Mouse (Mus musculus): ENCODE results near the gene Rnf145. TPM values are rescaled to one million over a fixed set of nuclear protein-coding genes. Genes with fewer than 3 reads are reported as not detected.

Rnf145 gene
- polyA plus RNA-seq, 1 experiment from 2014 or later, result 82.0 TPM

DNA sequence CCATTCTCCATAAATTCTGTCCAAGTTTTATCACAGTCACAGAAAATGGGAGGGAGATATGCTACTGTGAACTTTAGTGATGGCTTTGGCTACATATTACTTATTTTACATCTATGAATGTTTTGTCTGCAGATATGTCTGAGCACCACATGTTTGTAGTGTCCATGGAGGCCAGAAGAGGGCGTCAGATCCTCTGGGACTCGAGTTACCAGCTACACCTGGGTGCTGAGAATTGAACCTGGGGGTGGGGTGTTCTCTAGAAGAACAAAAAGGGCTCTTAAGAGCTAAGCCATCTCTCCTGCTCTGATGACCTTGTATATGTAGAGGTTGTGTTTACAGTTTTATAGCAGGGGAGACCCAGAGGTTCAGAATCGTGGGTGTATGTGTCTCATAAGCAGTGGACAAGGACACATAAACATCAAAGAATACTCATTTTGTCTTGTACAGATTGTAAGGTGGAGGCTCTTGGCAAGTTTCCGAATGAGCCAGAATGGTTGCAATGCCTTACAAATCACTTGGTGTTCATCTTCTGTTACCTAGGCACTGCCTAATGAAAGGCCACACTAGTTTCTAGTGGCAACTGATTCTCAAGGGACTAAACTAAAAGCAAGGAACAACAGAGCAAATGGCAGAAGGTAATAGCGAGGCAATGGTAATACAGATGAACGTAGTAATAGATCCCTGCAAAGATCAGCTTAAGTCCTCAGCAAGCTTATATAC, 1.0 kb upstream of the Rnf145 start:
- H3K9me3 ChIP-seq (ENCODE audit: control insufficient read depth, low read length), result no peaks in the 10 kb centered on the region
- H3K4me2 ChIP-seq (replicated peaks; ENCODE audit: low read depth, low read length), result peak overlapping the region; percentile 82
- H3K36me3 ChIP-seq (ENCODE audit: control insufficient read depth, insufficient read depth, low read length), result no peaks in the 10 kb centered on the region
- no peak for ATAC-seq (ENCODE audit: low FRiP score, low TSS enrichment)
- WGBS, result 39% methylated on average over 6 of the region's 6 CpGs
- peaks cover 12% of the 10 kb centered on the region for H3K4me1 ChIP-seq (ENCODE audit: control insufficient read depth, insufficient read depth, low read length)
- H3K27me3 ChIP-seq (ENCODE audit: control insufficient read depth, insufficient read depth, low read length), result no peaks in the 10 kb centered on the region
- H3K27ac ChIP-seq (ENCODE audit: low read depth, low read length), result no peak overlapping the region
- peak overlapping the region; percentile 93; the same call in 1 of the 2 replicates for H3K4me3 ChIP-seq (ENCODE audit: low read length)
- no peak overlapping the region; the same call in 1 of the 2 replicates for H3K9ac ChIP-seq (ENCODE audit: low read depth, low read length)

DNA sequence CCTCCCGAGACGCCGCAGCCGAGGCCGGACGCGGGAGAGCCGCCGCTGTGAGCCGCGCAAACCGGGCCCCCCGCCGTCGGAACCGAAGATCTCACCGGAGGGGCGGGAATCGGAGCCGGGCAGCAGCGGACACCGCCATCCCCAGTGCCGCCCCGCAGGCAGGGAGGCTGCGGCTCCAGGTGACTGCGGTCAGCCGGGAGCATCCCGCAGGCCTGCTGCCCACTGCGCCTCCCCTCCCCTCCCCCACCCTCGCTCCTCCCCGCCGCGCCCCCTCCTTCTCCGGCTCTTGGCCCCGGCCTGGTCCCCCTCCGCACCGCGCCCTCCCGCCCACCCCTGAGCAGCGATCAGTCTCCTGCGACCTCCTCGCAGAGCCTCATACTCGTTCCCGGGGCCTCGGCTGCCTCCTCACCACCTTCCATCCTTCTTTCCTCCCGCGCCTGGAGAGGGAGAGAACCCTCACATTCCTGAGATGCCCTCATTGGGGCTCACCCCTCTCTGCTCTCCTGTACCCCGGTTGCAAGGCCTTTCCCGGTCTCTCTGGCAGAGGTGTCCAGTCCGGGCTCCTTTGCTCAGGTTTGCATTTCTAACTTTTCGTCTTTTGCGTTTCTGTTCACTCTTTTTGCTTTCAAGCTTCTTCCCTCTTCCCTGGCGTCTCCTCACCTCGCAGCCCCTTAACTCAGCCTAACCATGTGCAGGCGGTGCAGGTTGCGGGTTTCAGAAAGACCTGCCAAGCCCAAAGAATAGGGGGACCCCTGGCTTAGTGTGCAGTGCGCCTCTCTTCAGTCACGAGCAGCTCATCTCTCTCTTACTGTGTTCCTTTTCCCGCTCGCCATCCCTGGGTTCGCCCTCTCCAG, 559 bp downstream of the Rnf145 start:
- under 1% methylated on average over 42 of the region's 61 CpGs for WGBS
- Histone ChIP-seq H3K27me3 (ENCODE audit: control insufficient read depth, insufficient read depth, low read length) (no peaks in the 10 kb centered on the region), H3K27ac (ENCODE audit: low read depth, low read length) (peak overlapping the region; percentile 94), H3K9ac (ENCODE audit: low read depth, low read length) (peak overlapping the region; percentile 94), H3K9me3 (ENCODE audit: control insufficient read depth, low read length) (no peaks in the 10 kb centered on the region), H3K4me3 (ENCODE audit: low read length) (peak overlapping the region; percentile 93), H3K4me1 (ENCODE audit: control insufficient read depth, insufficient read depth, low read length) (peaks cover 12% of the 10 kb centered on the region), H3K36me3 (ENCODE audit: control insufficient read depth, insufficient read depth, low read length) (no peaks in the 10 kb centered on the region), H3K4me2 (replicated peaks; ENCODE audit: low read depth, low read length) (peak overlapping the region; percentile 82)
- peak; percentile 75 for ATAC-seq (ENCODE audit: low FRiP score, low TSS enrichment)

DNA sequence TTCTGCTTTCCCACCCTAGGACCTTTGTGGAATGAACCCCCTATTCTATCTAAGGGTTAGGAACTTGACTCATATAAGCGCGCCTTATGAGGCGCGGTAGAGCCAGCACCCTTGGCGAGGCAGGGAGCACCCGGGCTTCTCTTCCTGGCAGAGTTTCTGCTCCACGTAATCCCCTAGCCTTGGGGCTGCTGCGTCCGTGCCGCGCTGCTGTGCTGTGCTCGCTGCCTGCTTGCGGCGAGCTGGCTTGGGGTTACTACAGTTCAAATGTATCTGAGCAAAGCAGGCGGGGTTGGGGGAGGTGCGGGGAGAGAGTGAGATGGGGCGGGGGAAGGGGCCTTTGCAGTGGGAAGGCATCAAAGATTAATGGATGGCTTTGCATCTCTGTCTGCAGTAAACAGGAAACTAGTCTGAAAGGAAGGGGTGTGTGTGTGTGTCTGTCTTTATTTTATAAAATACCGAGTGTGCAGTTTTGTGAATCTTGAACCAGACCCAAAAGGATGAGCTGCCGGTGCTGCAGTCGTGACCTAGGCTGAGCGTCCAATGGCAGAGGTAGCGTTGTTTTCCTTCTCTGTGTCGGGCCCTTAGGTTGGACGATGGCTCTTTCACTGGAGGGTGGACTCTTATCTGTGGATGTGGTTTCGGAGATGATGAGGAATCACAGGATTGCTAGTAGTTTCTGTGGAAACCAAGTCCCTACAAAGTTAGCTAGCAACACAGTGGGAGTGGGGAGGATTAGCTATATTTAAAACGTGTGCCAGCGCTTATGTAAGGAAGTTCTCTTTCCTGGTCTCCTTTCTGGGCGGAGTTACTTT, 1.4 kb downstream of the Rnf145 start:
- Histone ChIP-seq H3K4me3 (ENCODE audit: low read length) (peak overlapping the region; percentile 93), H3K4me2 (replicated peaks; ENCODE audit: low read depth, low read length) (peak overlapping the region; percentile 82), H3K27me3 (ENCODE audit: control insufficient read depth, insufficient read depth, low read length) (no peaks in the 10 kb centered on the region), H3K27ac (ENCODE audit: low read depth, low read length) (peak overlapping the region; percentile 94), H3K9ac (ENCODE audit: low read depth, low read length) (peak overlapping the region; percentile 94), H3K9me3 (ENCODE audit: control insufficient read depth, low read length) (no peaks in the 10 kb centered on the region), H3K4me1 (ENCODE audit: control insufficient read depth, insufficient read depth, low read length) (peaks cover 12% of the 10 kb centered on the region), H3K36me3 (ENCODE audit: control insufficient read depth, insufficient read depth, low read length) (peaks cover 7% of the 10 kb centered on the region)
- WGBS, result 1% methylated on average over 28 of the region's 28 CpGs
- peak; percentile 87 for ATAC-seq (ENCODE audit: low FRiP score, low TSS enrichment)

DNA sequence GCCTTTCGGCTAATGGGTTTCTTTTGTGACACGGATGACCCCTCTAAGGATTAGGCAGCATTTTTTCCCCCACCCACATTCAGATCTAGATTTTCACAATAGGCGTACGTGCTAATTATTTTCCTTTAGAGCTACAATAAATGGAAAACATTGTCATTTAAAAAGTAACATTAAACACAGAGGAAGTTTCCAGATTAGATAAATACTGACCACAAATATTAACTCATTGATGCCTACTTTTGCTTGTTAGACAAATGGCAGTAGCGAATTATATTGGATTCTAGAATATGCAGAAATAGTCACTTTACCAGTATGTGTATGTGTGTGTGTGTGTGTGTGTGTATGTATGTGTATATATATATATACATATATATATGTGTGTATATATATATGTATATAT, 3.8 kb downstream of the Rnf145 start:
- ATAC-seq (ENCODE audit: low FRiP score, low TSS enrichment), result no peak
- Histone ChIP-seq H3K4me2 (replicated peaks; ENCODE audit: low read depth, low read length) (no peak overlapping the region), H3K27ac (ENCODE audit: low read depth, low read length) (no peak overlapping the region), H3K4me1 (ENCODE audit: control insufficient read depth, insufficient read depth, low read length) (peaks cover 12% of the 10 kb centered on the region), H3K9ac (ENCODE audit: low read depth, low read length) (no peak overlapping the region), H3K9me3 (ENCODE audit: control insufficient read depth, low read length) (no peaks in the 10 kb centered on the region), H3K27me3 (ENCODE audit: control insufficient read depth, insufficient read depth, low read length) (no peaks in the 10 kb centered on the region), H3K36me3 (ENCODE audit: control insufficient read depth, insufficient read depth, low read length) (peaks cover 24% of the 10 kb centered on the region), H3K4me3 (ENCODE audit: low read length) (no peak overlapping the region)
- WGBS, result 85% methylated on average over 5 of the region's 5 CpGs

DNA sequence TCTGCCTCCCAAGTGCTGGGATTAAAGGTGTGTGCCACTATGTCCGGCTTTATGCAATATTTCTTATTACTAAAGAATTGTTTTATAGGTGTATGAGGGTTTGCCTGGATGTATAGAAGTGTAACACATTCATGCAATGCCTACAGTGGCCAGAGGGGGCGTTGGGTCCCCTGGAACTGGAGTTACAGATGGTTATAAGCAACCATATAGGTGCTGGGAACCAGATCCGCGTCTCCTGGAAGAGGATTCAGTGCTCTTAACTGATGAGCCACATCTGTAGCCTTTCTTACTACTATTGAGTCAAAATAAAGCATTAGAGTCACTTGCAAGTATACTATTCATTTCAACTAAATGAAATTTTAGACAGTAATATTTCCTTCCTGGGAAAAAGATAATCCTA, 7.0 kb downstream of the Rnf145 start:
- ATAC-seq (ENCODE audit: low FRiP score, low TSS enrichment), result no peak
- Histone ChIP-seq H3K4me2 (replicated peaks; ENCODE audit: low read depth, low read length) (no peak overlapping the region), H3K27ac (ENCODE audit: low read depth, low read length) (no peak overlapping the region), H3K4me3 (ENCODE audit: low read length) (no peak overlapping the region), H3K27me3 (ENCODE audit: control insufficient read depth, insufficient read depth, low read length) (no peaks in the 10 kb centered on the region), H3K9me3 (ENCODE audit: control insufficient read depth, low read length) (no peaks in the 10 kb centered on the region), H3K36me3 (ENCODE audit: control insufficient read depth, insufficient read depth, low read length) (peaks cover 50% of the 10 kb centered on the region), H3K9ac (ENCODE audit: low read depth, low read length) (no peak overlapping the region), H3K4me1 (ENCODE audit: control insufficient read depth, insufficient read depth, low read length) (peaks cover 10% of the 10 kb centered on the region)
- 83% methylated on average over 4 of the region's 4 CpGs for WGBS

DNA sequence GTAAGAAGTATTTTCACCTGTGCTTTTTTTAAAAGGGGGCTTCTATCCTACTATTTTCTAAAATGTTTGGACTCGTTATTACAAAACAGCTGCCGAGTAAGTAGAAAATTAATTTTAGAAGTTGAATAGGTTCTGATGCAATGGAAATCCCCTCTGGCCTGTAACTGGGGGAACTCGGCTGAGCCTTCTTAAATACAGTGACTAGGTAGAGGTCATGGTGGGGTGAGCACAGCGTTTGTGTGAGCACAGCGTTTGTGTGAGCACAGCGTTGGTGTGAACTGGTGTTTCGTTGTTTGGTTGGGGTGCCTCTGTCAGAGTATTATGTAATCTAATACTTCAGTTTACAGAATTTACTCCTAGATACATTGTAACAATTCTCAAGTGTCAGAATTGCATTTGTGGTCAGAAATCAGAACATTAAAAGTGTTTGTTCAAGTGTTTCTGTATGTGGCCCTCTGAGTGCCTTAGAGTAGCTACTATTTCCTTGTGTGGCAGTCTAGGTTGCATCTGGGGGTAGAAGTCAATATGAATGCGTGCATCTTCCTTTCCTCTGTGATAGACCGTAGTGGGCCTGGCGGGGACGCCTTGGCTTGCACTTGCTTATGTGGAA, 8.0 kb downstream of the Rnf145 start:
- no peaks in the 10 kb centered on the region for H3K27me3 ChIP-seq (ENCODE audit: control insufficient read depth, insufficient read depth, low read length)
- no peak overlapping the region for H3K4me3 ChIP-seq (ENCODE audit: low read length)
- no peak overlapping the region for H3K9ac ChIP-seq (ENCODE audit: low read depth, low read length)
- H3K27ac ChIP-seq (ENCODE audit: low read depth, low read length), result no peak overlapping the region
- peaks cover 1% of the 10 kb centered on the region; the same call in 1 of the 2 replicates for H3K4me1 ChIP-seq (ENCODE audit: control insufficient read depth, insufficient read depth, low read length)
- 92% methylated on average over 11 of the region's 11 CpGs for WGBS
- ATAC-seq (ENCODE audit: low FRiP score, low TSS enrichment), result no peak
- H3K9me3 ChIP-seq (ENCODE audit: control insufficient read depth, low read length), result no peaks in the 10 kb centered on the region
- H3K36me3 ChIP-seq (ENCODE audit: control insufficient read depth, insufficient read depth, low read length), result peaks cover 57% of the 10 kb centered on the region
- no peak overlapping the region for H3K4me2 ChIP-seq (replicated peaks; ENCODE audit: low read depth, low read length)

DNA sequence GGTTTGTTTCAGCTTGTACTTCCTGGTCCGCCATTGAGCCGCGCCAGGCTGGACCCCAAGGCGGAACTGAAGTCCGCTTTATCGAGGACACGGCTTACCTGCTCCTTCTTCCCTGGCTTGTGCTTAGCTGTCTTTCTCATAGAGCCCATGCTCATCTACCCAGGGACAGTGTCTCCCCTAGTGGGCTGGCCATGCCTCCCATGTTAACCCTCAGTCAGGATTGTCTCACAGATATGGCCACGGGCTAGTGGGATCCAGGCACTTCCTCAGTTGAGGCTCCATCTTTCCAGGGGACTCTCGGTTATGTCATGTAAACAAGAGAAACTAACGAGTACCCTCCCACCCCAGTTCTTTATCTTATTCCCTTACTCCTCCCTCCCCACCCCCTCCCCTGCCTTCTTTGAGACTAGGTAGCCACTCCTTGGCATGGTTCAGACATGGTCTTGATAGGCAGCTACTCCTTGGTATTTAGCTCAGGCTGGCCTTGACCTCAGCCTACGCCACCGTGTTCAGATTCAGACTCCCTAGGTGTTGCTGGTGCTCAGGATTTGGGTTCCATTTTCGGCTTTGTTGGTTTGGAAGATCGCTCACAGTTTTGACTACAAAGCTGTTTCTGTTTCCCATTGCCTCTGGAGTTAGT, 9.9 kb downstream of the Rnf145 start:
- Histone ChIP-seq H3K36me3 (ENCODE audit: control insufficient read depth, insufficient read depth, low read length) (peaks cover 69% of the 10 kb centered on the region), H3K9me3 (ENCODE audit: control insufficient read depth, low read length) (no peaks in the 10 kb centered on the region), H3K27ac (ENCODE audit: low read depth, low read length) (no peak overlapping the region), H3K4me1 (ENCODE audit: control insufficient read depth, insufficient read depth, low read length) (no peaks in the 10 kb centered on the region), H3K4me3 (ENCODE audit: low read length) (no peak overlapping the region), H3K27me3 (ENCODE audit: control insufficient read depth, insufficient read depth, low read length) (no peaks in the 10 kb centered on the region), H3K4me2 (replicated peaks; ENCODE audit: low read depth, low read length) (no peak overlapping the region), H3K9ac (ENCODE audit: low read depth, low read length) (no peak overlapping the region)
- 93% methylated on average over 14 of the region's 14 CpGs for WGBS
- ATAC-seq (ENCODE audit: low FRiP score, low TSS enrichment), result no peak; the same call in 1 of the 2 replicates

DNA sequence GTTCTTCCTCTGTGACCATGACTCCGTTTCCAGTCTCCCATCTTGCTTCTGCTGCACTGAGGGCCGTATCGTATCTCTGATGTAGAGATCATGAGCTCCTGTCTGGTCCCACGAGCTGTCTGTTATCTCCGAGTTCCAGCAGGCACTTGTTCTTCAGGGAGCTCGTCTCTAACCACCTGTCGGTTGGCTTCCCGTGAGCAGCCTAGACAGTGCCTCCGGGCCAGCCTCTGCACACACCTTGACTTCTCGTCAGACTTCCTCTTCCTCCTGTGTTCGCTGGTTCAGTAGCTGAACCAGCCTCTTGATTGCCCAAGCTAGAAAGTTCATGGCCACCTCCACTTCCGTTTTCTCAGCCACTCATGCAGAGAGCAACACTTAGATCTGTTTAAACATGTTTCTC, 10.4 kb downstream of the Rnf145 start:
- no peak overlapping the region for H3K4me3 ChIP-seq (ENCODE audit: low read length)
- no peaks in the 10 kb centered on the region for H3K27me3 ChIP-seq (ENCODE audit: control insufficient read depth, insufficient read depth, low read length)
- ATAC-seq (ENCODE audit: low FRiP score, low TSS enrichment), result no peak
- H3K36me3 ChIP-seq (ENCODE audit: control insufficient read depth, insufficient read depth, low read length), result peaks cover 74% of the 10 kb centered on the region
- H3K9ac ChIP-seq (ENCODE audit: low read depth, low read length), result no peak overlapping the region
- H3K4me1 ChIP-seq (ENCODE audit: control insufficient read depth, insufficient read depth, low read length), result no peaks in the 10 kb centered on the region
- WGBS, result 86% methylated on average over 12 of the region's 12 CpGs
- no peaks in the 10 kb centered on the region for H3K9me3 ChIP-seq (ENCODE audit: control insufficient read depth, low read length)
- H3K4me2 ChIP-seq (replicated peaks; ENCODE audit: low read depth, low read length), result no peak overlapping the region
- H3K27ac ChIP-seq (ENCODE audit: low read depth, low read length), result no peak overlapping the region

Data from kidney, embryonic 14.5 days (tissue).